Mouse (Mus musculus) yolk sac, embryonic 10.5 days (tissue): ENCODE results near the gene Eef1akmt3.

ENCODE experiments used
- DNase-seq: peaks from one replicate; pipeline ENCODE4 v3.0.0-alpha.2; 2017; ENCODE audit warnings: low spot score

Eef1akmt3 gene

DNA sequence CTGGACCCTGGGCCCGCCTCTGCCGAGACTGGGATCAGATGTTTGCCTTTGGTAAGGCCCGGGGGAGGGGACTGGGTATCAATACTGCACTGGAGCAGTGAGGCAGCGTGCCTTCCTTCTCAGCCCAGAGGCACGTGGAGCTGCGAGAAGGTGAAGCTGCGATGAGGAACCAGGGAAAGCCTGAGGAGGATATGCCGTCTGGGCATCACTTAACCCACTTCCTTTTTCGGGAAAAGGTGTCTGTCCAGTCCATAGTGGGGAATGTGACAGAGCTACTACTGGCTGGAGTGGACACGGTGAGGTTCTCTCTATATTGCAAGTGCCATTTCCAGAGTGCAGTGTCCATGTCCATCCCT, 8.8 kb upstream of the Eef1akmt3 start:
- no peak for DNase-seq

DNA sequence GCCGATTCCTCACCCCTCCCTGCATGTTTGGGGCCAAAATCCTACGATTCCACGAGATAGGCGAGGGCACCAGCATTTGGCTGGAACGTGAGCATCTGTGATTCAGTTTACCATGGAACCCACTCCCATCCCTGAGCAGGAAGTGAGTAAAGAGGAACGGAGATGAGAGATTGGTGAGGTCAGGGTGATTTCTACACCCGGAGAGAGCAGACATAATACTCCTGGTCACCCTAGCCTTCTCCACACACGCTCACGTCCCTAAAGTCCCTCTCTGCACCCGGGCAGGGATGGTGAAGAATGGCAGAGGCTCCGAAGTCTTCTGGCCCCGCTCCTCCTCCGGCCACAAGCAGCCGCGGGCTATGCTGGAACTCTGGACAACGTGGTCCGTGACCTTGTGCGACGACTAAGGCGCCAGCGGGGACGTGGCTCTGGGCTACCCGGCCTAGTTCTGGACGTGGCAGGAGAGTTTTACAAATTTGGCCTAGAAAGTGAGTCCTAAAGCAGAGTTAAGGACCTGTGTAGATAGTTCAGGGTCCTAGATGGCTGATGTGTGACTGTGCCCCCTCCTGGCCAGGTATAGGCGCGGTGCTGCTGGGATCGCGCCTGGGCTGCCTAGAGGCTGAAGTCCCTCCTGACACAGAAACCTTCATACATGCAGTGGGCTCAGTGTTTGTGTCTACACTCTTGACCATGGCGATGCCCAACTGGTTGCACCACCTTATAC, 8.2 kb upstream of the Eef1akmt3 start:
- DNase-seq = no peak

DNA sequence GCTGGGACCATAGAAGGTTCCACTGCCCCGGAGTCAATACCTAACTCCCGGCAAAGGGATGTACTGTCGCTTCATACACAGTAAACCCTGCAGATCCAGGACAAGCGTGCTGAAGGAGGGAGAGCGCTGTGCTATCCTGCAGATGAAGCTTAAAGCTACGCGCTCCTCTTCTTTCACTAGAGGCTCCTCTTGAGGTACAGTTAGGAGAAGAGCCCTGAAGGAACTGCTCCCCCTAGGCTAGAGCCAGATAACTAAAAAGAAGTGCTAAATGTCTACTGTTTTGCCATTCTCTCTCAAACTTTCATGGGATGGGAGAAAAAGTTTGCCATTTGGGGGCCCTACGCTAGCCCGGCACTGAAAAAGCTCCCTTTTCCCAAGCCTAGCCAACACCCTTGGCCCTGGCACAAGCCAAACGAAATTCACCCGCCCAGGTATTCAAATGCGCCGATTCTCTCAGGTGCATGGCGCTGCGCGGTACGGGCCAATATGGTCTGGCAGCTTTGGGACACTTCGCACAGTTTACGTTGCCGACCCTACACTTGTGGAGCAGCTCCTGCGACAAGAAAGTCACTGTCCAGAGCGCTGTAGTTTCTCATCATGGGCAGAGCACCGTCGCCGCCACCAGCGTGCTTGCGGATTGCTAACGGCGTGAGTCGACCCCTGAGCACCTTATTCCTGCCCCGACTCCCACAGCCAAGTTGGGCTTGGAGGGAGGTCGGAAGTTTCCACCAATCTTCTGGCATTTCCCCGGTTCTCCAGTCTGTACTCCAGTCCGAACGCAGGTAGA, 7.5 kb upstream of the Eef1akmt3 start:
- no peak for DNase-seq

DNA sequence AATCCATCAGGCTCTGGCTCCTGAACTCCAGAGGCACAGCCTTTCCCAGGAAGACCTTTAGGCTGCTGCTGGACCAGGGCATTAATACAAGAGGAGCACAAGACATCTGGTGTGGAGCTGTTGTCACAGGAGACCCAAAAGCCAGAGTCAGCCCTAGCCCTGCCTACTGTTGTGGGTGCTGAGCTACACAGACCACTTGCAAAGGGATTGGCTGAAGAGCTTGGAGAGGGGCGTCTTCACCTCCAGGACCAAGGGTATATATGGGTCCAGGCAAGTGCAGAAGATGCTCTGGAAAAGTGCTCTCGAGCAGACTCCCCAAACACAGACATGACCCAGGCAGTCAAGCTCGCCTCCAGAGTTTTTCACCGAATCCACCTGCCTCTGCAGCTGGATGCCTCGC, 6.6 kb upstream of the Eef1akmt3 start, which contains the start of gene Cyp27b1:
TSS of gene Cyp27b1 (plus strand) at position 297 of the 400 bp plus-strand sequence.
- DNase-seq = no peak

DNA sequence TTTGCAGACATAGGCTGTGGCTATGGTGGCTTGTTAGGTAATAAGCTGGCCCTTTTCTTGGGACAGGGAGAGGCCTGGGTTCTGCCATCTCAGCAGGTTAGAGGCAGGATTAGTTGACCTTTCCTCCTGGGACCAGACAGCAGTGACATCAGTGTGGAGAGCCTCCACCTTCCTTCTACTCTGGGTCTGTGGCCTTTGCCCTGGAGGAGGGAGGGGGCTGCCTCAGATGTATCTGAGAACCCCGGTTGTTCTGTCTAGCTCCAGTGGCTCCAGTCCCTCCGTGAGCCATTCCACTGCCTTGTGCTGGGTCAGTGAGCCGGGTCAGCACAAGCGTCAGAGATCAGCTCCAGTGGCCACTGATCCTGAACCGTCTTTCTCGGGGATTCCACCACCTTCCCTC, 1.9 kb upstream of the Eef1akmt3 start:
- DNase-seq = peak; percentile 87

DNA sequence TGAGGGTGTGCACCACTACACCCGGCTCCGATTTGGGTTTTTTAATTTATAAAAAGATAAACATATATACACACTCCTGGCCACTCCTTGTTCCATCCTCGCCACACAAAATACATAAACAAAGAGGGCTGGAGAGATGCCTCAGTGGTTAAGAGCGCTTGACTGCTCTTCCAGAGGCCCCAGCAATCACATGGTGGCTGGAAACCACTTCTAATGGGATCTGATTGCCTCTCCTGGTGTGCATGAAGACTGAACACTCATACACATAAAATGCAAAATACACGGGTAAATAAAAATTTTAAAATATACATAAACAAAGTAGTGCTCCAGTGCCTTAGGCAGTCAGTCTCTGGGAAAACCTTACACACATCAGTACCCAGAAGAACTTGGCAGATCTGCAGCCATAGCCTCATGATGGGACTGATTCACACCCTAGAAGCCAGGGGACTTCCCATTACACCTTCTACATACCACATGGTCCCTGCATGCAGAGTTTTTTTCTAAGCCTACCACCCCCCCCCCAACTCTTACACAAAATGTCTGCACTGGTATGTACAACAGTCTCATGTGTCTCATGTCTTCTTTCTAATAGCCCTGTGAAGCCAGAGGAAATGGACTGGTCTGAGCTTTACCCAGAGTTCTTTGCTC, 1.3 kb upstream of the Eef1akmt3 start:
- DNase-seq = peak; percentile 32

DNA sequence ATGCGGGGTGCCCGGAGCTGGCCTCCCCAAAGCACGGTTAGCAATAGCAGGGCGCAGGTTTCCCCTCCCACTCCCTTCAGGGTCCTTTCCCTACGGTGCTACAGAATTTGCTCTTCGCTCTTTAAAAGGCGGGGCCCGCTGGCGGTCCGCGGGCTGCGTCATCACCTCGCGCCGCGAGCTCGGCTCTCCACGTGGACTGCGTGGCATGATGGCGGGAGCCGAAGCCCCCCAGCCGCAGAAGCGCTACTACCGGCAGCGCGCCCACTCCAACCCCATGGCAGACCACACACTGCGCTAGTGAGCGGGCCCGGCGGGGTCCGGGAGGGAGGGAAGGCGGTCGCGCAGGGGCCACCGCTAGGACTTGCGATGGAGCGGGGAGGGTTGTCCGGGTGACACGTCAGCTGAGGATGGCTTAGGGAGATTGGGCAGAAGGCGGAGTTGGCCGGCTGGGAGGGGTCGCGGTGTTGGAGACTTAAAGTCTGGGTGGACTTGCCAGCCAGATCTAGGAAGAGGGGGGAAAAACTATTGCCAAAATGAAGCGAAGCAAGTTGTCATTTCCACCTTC, 543 bp upstream of the Eef1akmt3 start:
- peak; percentile 95 for DNase-seq

DNA sequence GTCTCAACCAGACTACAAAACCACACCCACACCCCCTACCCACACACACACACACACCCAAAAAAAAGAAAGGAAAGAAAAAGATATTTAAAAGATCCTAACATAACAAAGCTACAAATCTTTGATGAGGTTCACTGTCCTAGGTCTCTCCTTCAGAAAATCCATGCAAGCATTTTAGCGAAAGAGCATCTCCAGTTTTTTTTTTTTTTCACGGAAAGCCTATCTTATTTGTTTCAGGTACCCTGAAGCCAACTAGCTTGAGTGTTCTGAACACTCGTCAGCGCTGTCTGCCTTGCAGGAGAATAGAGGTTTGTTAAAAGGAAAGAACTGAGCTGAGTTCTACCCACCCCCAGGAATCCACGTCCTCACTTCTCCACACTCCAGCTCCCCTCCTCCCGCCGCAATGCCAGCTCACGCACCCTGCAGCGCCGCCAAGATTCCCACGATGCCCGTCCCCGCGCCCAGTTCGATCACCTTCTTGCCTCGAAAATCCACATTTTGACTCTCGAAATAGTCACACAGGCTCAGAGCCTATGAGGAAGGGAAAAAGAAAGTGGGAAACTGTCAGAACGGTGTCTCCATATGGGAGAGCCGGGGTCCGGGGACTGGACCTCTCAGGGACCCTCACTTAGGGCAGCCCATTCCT, 621 bp downstream of the Eef1akmt3 start:
- no peak for DNase-seq

DNA sequence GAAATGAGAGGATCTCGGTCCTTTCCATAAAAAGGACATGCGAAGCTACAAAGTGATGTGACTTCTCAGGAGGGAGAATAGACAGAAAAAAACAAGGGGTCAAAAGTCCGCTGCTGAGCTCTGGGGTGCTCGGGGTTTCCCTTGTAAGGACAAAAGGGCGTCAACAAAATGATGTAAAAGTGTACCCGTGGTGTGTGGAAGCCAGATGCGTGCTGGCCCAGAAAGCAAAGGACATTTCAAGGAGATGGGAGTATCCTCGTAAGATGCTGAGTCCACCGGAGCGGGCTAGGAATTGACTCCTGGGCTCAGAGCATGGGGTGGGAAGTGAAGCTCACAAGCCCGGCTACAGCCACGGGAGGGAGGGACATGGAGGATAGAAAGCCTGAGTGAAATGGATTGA, 3.7 kb downstream of the Eef1akmt3 start:
- no peak for DNase-seq

DNA sequence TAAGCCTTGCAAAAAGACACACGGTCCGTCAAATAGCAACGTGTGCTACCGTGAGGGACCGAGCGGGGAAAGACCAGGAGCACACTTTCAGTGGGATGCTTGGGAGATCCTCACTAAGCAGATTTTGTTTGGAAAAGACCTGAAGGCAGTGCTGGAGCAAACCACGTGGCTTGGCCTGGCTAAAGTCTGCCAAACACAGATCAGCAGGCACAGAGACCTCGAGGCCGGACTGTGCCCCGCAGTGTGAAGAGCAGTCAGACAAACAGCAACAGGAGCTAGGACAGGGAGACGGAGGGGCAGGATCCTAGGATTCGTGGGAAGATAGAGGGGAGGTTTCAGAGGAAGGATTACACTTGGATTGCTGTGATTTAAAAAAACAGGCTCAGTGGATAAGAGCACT, 5.0 kb downstream of the Eef1akmt3 start:
- DNase-seq = peak; percentile 45

DNA sequence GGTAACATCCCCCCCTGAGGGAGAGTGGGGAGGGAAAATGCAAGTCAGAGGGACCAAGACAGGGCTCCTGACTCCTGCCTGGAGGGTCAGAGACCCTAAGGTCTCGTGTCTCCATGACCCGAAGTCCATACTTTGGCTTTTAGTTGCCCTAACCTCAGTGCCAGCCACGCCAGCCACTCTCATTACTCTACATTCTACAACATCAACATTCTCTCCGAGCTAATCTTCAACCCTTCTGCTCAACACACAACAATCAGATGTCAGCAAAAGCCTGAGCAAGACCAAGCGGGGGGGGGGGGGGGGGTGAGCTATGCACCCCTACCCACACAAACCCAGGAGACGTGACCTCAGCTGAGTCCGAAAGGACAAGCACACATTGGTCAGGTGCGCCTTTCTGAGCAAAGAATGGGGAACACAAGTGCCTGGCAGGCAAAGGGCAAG, 8.0 kb downstream of the Eef1akmt3 start:
- peak; percentile 55 for DNase-seq

DNA sequence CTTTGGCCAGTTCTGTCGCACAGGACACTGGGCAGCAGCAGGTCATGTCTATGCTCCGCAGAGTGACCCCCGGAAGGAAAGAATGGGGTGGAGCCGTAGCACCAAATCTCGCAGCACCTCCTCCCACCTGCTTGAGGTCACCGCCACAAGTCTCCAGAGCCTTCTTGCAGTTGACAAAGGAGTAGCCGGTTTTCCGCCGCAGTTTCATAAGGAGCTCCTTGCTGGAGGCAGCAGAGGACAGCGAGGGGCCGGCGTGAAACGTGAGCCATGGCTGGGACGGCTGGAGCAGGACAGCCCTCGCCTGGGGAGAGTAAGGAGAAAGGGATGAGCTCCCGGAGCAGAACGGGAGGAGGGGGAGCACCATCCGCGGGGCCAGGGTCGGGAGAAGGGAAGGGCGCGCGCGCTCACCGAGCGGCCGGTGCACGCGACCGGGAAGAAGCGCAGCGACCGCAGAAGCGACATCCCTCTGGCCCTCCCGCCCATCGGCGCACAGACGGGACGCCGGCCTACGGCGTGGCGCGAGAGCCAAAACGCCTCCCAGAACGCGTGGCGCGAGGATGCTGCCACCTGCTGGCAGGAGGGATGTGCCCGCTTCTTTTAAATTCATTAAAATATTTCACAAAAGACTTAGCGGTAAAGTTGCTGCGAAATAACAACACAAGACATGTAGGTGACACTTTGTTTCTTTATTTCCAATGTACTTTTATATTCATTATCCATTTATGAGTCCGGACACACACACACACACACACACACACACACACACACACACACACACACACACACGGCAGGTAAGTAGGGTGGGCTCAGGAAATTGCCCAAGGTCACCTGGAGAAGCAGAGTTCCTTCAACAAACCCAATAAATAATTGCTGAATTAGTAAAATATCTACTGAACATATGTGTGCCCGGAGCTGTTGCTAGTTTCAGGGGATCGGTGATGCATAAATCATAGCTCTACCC, 10.7 kb downstream of the Eef1akmt3 start, which contains the start of gene Tsfm:
TSS of gene Tsfm (minus strand) at position 505 of the 961 bp plus-strand sequence.
- DNase-seq = peak; percentile 85

DNA sequence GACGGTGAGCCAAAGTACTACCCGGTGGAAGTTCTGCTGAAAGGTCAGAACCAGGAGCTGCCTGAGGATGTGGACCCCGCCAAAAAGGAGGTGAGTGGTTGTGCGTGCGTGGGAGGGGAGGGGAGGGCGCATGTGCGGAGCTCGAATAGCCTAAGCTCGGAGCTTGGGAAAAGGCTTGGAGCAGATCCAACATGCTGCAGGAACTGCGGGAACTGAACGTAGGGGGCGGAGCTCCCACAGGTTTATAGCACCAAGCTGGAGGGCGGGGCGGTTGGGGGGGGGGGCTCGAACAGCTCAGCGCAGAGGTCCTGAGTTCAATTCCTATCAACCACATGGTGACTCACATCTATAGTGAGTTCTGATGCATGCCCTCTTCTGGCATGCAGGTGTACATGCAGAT, 22.9 kb downstream of the Eef1akmt3 start:
- no peak for DNase-seq

DNA sequence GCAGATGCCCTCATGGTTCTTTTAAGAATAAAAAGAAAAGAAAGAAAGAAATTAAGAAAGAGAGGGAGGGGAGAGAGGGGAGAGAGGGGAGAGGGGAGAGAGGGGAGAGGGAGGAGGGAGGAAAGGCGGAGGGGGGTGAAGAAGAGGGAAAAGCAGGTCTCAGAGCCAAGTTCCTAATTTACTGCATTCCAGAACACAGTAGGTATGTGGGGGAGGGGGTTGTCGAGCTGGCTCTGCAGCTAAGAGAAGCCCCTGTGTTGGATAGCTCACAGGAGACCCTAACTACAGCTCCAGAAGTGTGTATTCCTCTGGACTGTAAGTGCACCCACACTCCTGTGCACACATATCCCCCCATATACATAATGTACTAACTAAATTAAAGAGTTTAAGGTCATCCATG, 24.2 kb downstream of the Eef1akmt3 start:
- no peak for DNase-seq

DNA sequence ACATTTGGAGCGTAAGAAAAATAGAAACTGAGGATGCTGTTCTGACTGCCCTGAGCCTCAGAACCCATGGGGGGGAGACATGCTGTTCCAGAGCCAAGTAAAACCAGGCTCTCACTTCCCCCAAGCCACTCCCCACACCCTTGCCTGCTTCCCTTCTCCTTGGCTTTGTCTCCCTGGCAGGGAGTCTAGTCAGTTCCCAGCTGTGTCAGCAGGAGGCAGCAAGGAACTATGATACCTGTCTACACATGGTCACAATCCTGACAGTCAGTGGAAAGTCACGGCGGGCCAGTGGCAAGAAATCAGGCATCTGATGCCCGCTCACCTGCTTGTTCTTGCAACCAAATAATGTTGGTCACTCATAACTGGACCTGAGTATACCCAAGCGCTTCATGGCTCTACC, 24.8 kb downstream of the Eef1akmt3 start:
- DNase-seq = no peak

DNA sequence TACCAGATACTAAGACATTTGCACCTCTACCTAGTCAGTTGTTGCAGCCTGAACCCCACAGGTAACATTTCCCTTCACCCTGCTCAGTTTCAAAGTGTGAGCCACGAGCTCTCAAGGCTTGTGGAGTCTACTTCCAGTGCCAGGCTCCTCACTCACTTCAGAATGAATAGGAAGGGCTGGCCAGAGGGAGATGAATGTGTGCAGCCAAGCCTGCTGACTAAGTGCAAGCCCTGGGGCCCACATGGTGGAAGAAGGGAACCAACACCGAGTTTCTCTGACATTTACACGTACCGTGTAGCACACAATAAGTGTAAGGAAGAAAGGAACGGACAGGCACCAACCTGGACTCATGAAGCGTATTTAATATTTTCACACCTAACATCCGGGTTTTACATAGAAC, 37.5 kb downstream of the Eef1akmt3 start:
- no peak for DNase-seq

DNA sequence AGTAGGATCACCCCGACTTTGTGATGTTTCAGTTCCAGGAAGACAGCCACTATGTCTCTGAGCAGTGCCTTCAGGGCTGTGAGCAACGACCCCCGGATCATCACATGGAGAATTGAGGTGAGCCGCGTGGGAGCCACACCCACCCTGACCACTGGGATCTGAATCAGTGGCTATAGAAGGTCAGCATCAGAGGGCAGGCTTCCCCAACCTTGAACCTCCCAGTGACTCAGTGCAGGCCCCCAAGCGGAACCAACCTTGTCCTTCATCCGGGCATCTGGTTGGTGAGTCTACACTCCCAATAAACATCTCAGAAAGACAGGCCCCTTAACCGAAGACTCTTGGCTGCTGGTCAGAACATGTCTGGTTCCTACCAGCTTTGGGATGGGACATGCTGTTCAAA, 38.0 kb downstream of the Eef1akmt3 start:
- no peak for DNase-seq

DNA sequence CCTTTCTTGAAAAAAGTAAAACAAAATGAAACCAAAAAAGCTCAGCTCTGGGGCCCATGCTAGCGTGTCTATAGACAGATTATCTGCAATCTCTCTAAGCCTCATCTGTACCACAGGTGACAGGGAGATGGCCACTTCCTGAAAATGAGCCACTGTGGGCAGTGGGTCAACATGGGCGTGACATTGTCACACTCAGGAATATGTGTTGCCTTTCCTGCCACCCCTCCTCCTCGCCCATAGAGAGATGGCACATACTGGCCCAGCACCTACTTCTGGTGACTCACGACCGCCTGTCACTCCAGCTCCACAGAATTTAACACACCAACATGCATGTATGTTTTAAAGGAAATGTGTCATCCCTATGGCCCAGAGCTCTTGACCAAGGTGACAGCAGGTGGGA, 38.5 kb downstream of the Eef1akmt3 start:
- DNase-seq = no peak

DNA sequence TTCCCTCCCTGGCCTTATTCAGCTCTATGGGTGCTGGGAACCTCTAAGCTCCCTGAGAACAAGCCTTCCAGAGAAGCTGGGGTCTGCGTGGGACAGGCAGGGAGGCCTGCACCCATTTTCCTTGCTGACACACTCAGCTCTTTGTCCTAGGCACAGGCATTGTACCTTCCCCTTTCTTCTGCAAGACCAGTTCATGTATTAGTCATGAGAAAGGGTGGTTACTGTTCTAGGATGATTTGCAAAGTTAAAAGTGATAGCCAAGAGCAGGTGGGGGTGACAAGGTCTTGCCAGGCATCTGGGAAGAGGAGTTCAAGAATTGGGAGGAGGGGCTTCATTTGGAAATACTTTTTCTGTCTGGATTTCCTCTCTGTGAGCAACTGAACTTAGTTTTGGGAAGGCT, 39.3 kb downstream of the Eef1akmt3 start:
- no peak for DNase-seq

DNA sequence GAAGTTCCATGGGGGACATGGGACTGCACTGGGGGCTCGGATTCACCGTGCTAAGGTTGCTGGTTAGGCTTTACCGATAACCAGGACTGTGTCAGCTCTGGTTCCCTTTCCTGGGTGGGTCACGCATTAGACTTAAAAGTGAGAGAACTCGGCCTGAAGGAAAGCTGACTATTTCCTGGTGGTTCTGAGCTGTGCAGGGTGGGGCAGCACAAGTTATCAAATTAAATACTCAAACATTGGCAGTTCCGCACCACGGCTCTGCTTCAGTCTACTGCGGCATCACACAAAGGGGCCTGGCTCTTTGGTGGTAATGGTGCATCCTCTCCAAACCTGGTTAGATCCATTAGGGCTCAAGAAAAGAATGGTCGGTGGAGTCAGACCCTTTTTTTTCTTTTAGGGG, 40.0 kb downstream of the Eef1akmt3 start:
- no peak for DNase-seq

DNA sequence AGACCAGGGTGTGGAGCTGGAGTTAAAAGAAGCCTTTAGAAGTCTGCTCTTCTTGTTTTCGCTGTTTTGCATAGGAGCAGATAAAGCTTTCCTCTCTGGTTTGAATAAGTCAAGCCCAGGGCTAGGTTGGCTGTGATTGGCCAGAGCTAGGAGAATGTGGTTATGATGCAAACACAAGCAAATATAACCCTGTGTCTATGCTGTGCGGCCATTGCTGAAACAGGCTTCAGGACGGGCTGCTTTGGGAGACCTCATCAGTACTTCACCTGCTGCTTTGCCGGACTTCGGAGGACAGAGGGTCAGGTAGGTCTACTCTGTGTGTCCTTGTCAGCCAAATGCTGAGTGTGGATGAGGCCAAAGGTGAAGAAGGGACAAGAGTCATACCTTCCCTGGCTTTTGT, 40.8 kb downstream of the Eef1akmt3 start, which contains the start of gene Avil:
TSS of gene Avil (plus strand) at position 181 of the 400 bp plus-strand sequence.
- DNase-seq = no peak
